In genomic region chr7:134667271-134667702, GRCm38 (mm10) we compare ENCODE assay signal across 20 mouse cellular contexts. TPM values are rescaled to one million over a fixed set of nuclear protein-coding genes. Genes with fewer than 3 reads are reported as not detected.
DNase-seq lines count a peak whose midpoint lies in the region; ATAC-seq lines count a peak whose summit lies in the region.
"Had no signal": no experiment of that assay in that cellular context is flagged by ENCODE, and none has a peak within 500 bp of the region (broad histone marks: within the 10 kb centered on the region; RNA-seq: fewer than 3 reads in every experiment).

No protein-coding gene starts in this region.

- no peak overlapping the region for H3K4me3 ChIP-seq in midbrain, embryonic 11.5 days (ENCODE audit: low read depth, low read length)
- H3K4me3 ChIP-seq in midbrain, embryonic 10.5 days: no peak overlapping the region
- no peak overlapping the region for H3K4me3 ChIP-seq in hindbrain, embryonic 14.5 days (replicated peaks; ENCODE audit: low read length)
- no peak overlapping the region for H3K4me3 ChIP-seq in heart, embryonic 10.5 days
- H3K4me3 ChIP-seq: embryonic facial prominence, embryonic 15.5 days; forebrain, embryonic 10.5 days; hindbrain, embryonic 13.5 days; liver, embryonic 13.5 days had no signal

- H3K9me3 ChIP-seq in midbrain, embryonic 11.5 days (ENCODE audit: control insufficient read depth, low read length): no peaks in the 10 kb centered on the region
- H3K9me3 ChIP-seq in midbrain, embryonic 10.5 days (replicated peaks): no peaks in the 10 kb centered on the region
- no peaks in the 10 kb centered on the region for H3K9me3 ChIP-seq in hindbrain, embryonic 14.5 days (ENCODE audit: control insufficient read depth, low read length)
- no peaks in the 10 kb centered on the region for H3K9me3 ChIP-seq in heart, embryonic 10.5 days
- H3K9me3 ChIP-seq: embryonic facial prominence, embryonic 15.5 days; forebrain, embryonic 10.5 days; hindbrain, embryonic 13.5 days; liver, embryonic 13.5 days had no signal

- no peak overlapping the region for H3K9ac ChIP-seq in midbrain, embryonic 11.5 days (ENCODE audit: low read length)
- H3K9ac ChIP-seq in hindbrain, embryonic 14.5 days: no peak overlapping the region
- H3K9ac ChIP-seq: embryonic facial prominence, embryonic 15.5 days; hindbrain, embryonic 13.5 days; liver, embryonic 13.5 days; lung, embryonic 14.5 days had no signal

- no peaks in the 10 kb centered on the region for H3K36me3 ChIP-seq in midbrain, embryonic 11.5 days (ENCODE audit: control insufficient read depth, insufficient read depth, low read length)
- H3K36me3 ChIP-seq in midbrain, embryonic 10.5 days: no peaks in the 10 kb centered on the region
- H3K36me3 ChIP-seq in hindbrain, embryonic 14.5 days (replicated peaks; ENCODE audit: control insufficient read depth, insufficient read depth): no peaks in the 10 kb centered on the region
- no peaks in the 10 kb centered on the region for H3K36me3 ChIP-seq in heart, embryonic 10.5 days
- H3K36me3 ChIP-seq: embryonic facial prominence, embryonic 15.5 days; forebrain, embryonic 10.5 days; hindbrain, embryonic 13.5 days; liver, embryonic 13.5 days had no signal

- H3K27me3 ChIP-seq in midbrain, embryonic 11.5 days (ENCODE audit: control insufficient read depth, insufficient read depth, low read length): peaks cover 12% of the 10 kb centered on the region
- H3K27me3 ChIP-seq in midbrain, embryonic 10.5 days (ENCODE audit: low read depth, poor library complexity, severe bottlenecking): peaks cover 32% of the 10 kb centered on the region
- H3K27me3 ChIP-seq in hindbrain, embryonic 14.5 days (ENCODE audit: control insufficient read depth, insufficient read depth, low read length): peaks cover 31% of the 10 kb centered on the region; the same call in 1 of the 2 replicates
- H3K27me3 ChIP-seq in heart, embryonic 10.5 days (ENCODE audit: insufficient read depth, poor library complexity, severe bottlenecking): peaks cover 9% of the 10 kb centered on the region; the same call in 1 of the 2 replicates
- H3K27me3 ChIP-seq: embryonic facial prominence, embryonic 15.5 days had no signal

- H3K27ac ChIP-seq in midbrain, embryonic 11.5 days (ENCODE audit: low read depth, low read length): no peak overlapping the region
- no peak overlapping the region for H3K27ac ChIP-seq in midbrain, embryonic 10.5 days (replicated peaks)
- no peak overlapping the region for H3K27ac ChIP-seq in hindbrain, embryonic 14.5 days
- H3K27ac ChIP-seq in heart, embryonic 10.5 days: no peak overlapping the region
- H3K27ac ChIP-seq: embryonic facial prominence, embryonic 15.5 days; forebrain, embryonic 10.5 days; hindbrain, embryonic 13.5 days; liver, embryonic 13.5 days had no signal

- peaks cover 7% of the 10 kb centered on the region for H3K4me1 ChIP-seq in midbrain, embryonic 11.5 days (ENCODE audit: control insufficient read depth, insufficient read depth, low read length)
- peaks cover 32% of the 10 kb centered on the region for H3K4me1 ChIP-seq in midbrain, embryonic 10.5 days
- H3K4me1 ChIP-seq in hindbrain, embryonic 14.5 days (replicated peaks; ENCODE audit: control insufficient read depth, insufficient read depth, low read length): no peaks in the 10 kb centered on the region; the same call in 1 of the 2 replicates
- peaks cover 23% of the 10 kb centered on the region for H3K4me1 ChIP-seq in heart, embryonic 10.5 days

- no peak for ATAC-seq in midbrain, embryonic 11.5 days (ENCODE audit: low FRiP score)
- no peak for ATAC-seq in hindbrain, embryonic 14.5 days (ENCODE audit: low FRiP score)

- WGBS in midbrain, embryonic 11.5 days: 89% methylated on average over 4 of the region's 4 CpGs
- 88% methylated on average over 4 of the region's 4 CpGs for WGBS in midbrain, embryonic 10.5 days
- WGBS in hindbrain, embryonic 14.5 days: 88% methylated on average over 4 of the region's 4 CpGs
- 76% methylated on average over 4 of the region's 4 CpGs for WGBS in heart, embryonic 10.5 days

- DNase-seq in cerebellum, postnatal 25 days: peak; percentile 52 to 66
- DNase-seq in cerebellum, adult 9-10 months: no peak
- peak; percentile 35 for DNase-seq in midbrain, embryonic 11.5 days (ENCODE audit: low spot score, missing footprints)
- DNase-seq in midbrain, embryonic 10.5 days (ENCODE audit: low spot score): no peak
- peak; percentile 71 for DNase-seq in adrenal gland, postnatal 10 days
- DNase-seq in hindbrain, embryonic 14.5 days (ENCODE audit: low spot score): no peak
- DNase-seq in heart, embryonic 10.5 days (ENCODE audit: low spot score): no peak
- DNase-seq: embryo, embryonic 11 days; gastrocnemius, postnatal 10 days; kidney, adult 8-10 months; kidney, postnatal 36 days; liver, embryonic 13.5 days; lung, embryonic 14.5 days; lung, postnatal 36 days; retina, postnatal 1 day; right cerebral cortex, postnatal 4 days; thymus, adult 2 months had no signal

- H3K4me2 ChIP-seq in midbrain, embryonic 11.5 days: no peak overlapping the region
- no peak overlapping the region for H3K4me2 ChIP-seq in hindbrain, embryonic 14.5 days (replicated peaks)
- H3K4me2 ChIP-seq: embryonic facial prominence, embryonic 15.5 days; hindbrain, embryonic 13.5 days; liver, embryonic 13.5 days; lung, embryonic 14.5 days had no signal

RNA-seq across cellular contexts. Expression of gene Dock1, which starts 3.2 kb away (rescaled TPM):
- polyA plus RNA-seq in midbrain, embryonic 11.5 days (2014; fragmentation: Nextera tagmentation; extraction: Ambion mirVana): 17.6 and 18.3 TPM in 2 replicates
- polyA plus RNA-seq in midbrain, embryonic 10.5 days (2016; fragmentation: Nextera tagmentation; extraction: Ambion mirVana): 20.1 and 20.2 TPM in 2 replicates
- total RNA-seq in adrenal gland, postnatal 10 days (2021): 100 to 1,000 TPM in 1 of 2 experiments, 10 to 100 TPM in 1; 86.5 to 107 TPM
- 9.8 and 9.9 TPM in 2 replicates for polyA plus RNA-seq in hindbrain, embryonic 14.5 days (2014; fragmentation: Nextera tagmentation; extraction: Ambion mirVana)
- polyA plus RNA-seq in heart, embryonic 10.5 days (2016; fragmentation: Nextera tagmentation; extraction: Ambion mirVana): 24.7 and 25.6 TPM in 2 replicates

Comparison
In these comparisons a context has a peak if more than half of its experiments do, and no peak if none do; other contexts are left out.
1. DNase-seq: peak in cerebellum, postnatal 25 days (2 of 2), midbrain, embryonic 11.5 days (single experiment) and adrenal gland, postnatal 10 days (single experiment); none in cerebellum, adult 9-10 months (single experiment), midbrain, embryonic 10.5 days (single experiment), hindbrain, embryonic 14.5 days (single experiment) and heart, embryonic 10.5 days (single experiment).